In the genomic region with DNA sequence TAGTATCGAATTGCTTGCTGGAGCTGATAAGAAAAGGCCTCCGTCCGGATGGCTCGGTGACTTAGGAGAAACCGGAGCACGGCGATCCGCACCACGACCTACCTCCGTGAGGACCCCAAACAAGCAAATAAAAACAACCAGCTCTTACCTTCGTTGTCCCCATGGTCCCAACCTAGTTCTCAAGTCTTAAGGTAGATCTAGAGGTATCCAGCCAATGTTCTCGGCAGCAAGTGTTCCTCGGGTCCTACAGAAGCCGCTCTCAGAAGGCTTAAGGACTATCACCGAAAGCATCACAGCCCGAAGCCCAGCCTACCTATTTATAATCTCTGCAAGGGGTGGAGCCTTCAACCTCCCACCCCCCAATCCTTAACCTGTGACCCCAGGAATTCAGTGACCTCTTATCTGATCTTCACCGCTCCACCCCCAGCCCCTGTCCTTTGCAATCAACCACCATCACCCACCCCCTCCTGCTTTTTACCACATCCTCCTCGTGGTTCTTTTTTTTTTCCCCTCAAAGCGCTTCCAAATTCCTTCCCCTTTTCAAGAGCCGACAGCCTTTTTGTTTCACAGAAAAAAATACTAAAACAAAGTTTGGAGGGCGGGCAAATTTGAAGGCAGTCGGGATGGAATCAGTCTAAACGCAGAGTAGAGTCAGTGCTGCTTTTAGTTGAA, we compare ENCODE assay signal across 8 mouse cellular contexts. TPM values are rescaled to one million over a fixed set of nuclear protein-coding genes. Genes with fewer than 3 reads are reported as not detected.
A peak's percentile ranks its signal among the peaks of the same experiment; 100 is the strongest.
DNase-seq lines count a peak whose midpoint lies in the region; ATAC-seq and TF ChIP-seq lines count a peak whose summit lies in the region.

No protein-coding gene starts in this region.

- H3K4me3 ChIP-seq in ES-Bruce4 (ENCODE audit: low read depth, low read length) = peak overlapping the region; percentile 99
- peak overlapping the region; percentile 53 for H3K4me3 ChIP-seq in embryonic facial prominence, embryonic 15.5 days (replicated peaks)
- peak overlapping the region; percentile 58 for H3K4me3 ChIP-seq in hindbrain, embryonic 14.5 days (replicated peaks; ENCODE audit: low read length)
- H3K4me3 ChIP-seq in spleen, adult 2 months (ENCODE audit: extremely low read depth, insufficient read depth, insufficient read length) = peak overlapping the region; percentile 69

- DNase-seq in adrenal gland, postnatal 36 days = peak; percentile 11 to 33
- DNase-seq in hindbrain, embryonic 14.5 days (ENCODE audit: low spot score) = peak; percentile 75
- DNase-seq in left cerebral cortex, postnatal 10 days (ENCODE audit: extremely low spot score in 1 of 2, low spot score in 2 of 2) = peak; percentile 31 to 44
- peak; percentile 47 to 66 for DNase-seq in spleen, adult 2 months (ENCODE audit: low read depth in 1 of 2, low spot score in 2 of 2)
- DNase-seq in gastrocnemius, postnatal 4 days (ENCODE audit: low spot score in 2 of 2) = no peak

- TF ChIP-seq EP300 in ES-Bruce4 (IDR thresholded peaks at IDR 0.05; ENCODE audit: insufficient read depth, low read depth, low read length) = peak; percentile 83

- peaks cover 35% of the 10 kb centered on the region for H3K36me3 ChIP-seq in ES-Bruce4 (ENCODE audit: control insufficient read depth, insufficient read depth, low read length, poor library complexity, severe bottlenecking)
- H3K36me3 ChIP-seq in embryonic facial prominence, embryonic 15.5 days = no peaks in the 10 kb centered on the region
- H3K36me3 ChIP-seq in hindbrain, embryonic 14.5 days (replicated peaks; ENCODE audit: control insufficient read depth, insufficient read depth) = 0 out of 2 replicates have a peak, but pooled peaks cover 8% of the 10 kb centered on the region
- peaks cover 2% of the 10 kb centered on the region; the same call in 1 of the 2 replicates for H3K36me3 ChIP-seq in spleen, adult 2 months (ENCODE audit: control insufficient read depth, insufficient read depth, low read length)

- TF ChIP-seq CTCF in ES-Bruce4 (IDR thresholded peaks at IDR 0.05; ENCODE audit: low read depth, low read length) = no peak
- no peak for TF ChIP-seq CTCF in spleen, adult 2 months (IDR thresholded peaks at IDR 0.05; ENCODE audit: extremely low read depth, insufficient read depth, insufficient read length, insufficient replicate concordance)

- H3K9me3 ChIP-seq in ES-Bruce4 (replicated peaks; ENCODE audit: control insufficient read depth, insufficient read depth, low read length, poor library complexity, severe bottlenecking) = no peaks in the 10 kb centered on the region
- H3K9me3 ChIP-seq in embryonic facial prominence, embryonic 15.5 days (replicated peaks) = no peaks in the 10 kb centered on the region
- H3K9me3 ChIP-seq in hindbrain, embryonic 14.5 days (ENCODE audit: control insufficient read depth, low read length) = no peaks in the 10 kb centered on the region

- peak; percentile 99 for TF ChIP-seq POLR2A in ES-Bruce4 (IDR thresholded peaks at IDR 0.05; ENCODE audit: insufficient read depth, low read length)
- TF ChIP-seq POLR2A in spleen, adult 2 months (IDR thresholded peaks at IDR 0.05; ENCODE audit: low read depth, low read length) = no peak; the same call in 1 of the 2 replicates

- H3K4me1 ChIP-seq in ES-Bruce4 (ENCODE audit: control insufficient read depth, insufficient read depth, low read length) = no peaks in the 10 kb centered on the region
- H3K4me1 ChIP-seq in embryonic facial prominence, embryonic 15.5 days = peaks cover 5% of the 10 kb centered on the region; the same call in 1 of the 2 replicates
- H3K4me1 ChIP-seq in hindbrain, embryonic 14.5 days (replicated peaks; ENCODE audit: control insufficient read depth, insufficient read depth, low read length) = peaks cover 7% of the 10 kb centered on the region; the same call in 1 of the 2 replicates
- peaks cover 2% of the 10 kb centered on the region; the same call in 1 of the 2 replicates for H3K4me1 ChIP-seq in spleen, adult 2 months (ENCODE audit: control insufficient read depth, insufficient read depth, insufficient read length)

- H3K27ac ChIP-seq in ES-Bruce4 (ENCODE audit: insufficient read depth, low read length) = peak overlapping the region; percentile 71
- no peak overlapping the region for H3K27ac ChIP-seq in embryonic facial prominence, embryonic 15.5 days (replicated peaks)
- H3K27ac ChIP-seq in hindbrain, embryonic 14.5 days = peak overlapping the region; percentile 9; the same call in 1 of the 2 replicates
- H3K27ac ChIP-seq in spleen, adult 2 months (ENCODE audit: insufficient read depth, low read length) = peak overlapping the region; percentile 38

- no peaks in the 10 kb centered on the region for H3K27me3 ChIP-seq in ES-Bruce4 (ENCODE audit: control insufficient read depth, insufficient read depth, low read length, poor library complexity, severe bottlenecking)
- peaks cover 21% of the 10 kb centered on the region for H3K27me3 ChIP-seq in embryonic facial prominence, embryonic 15.5 days
- peaks cover 34% of the 10 kb centered on the region for H3K27me3 ChIP-seq in hindbrain, embryonic 14.5 days (ENCODE audit: control insufficient read depth, insufficient read depth, low read length)
- H3K27me3 ChIP-seq in spleen, adult 2 months (ENCODE audit: control insufficient read depth, insufficient read depth, low read length) = no peaks in the 10 kb centered on the region

- peak overlapping the region; percentile 77 for H3K4me2 ChIP-seq in embryonic facial prominence, embryonic 15.5 days (replicated peaks)
- peak overlapping the region; percentile 72 for H3K4me2 ChIP-seq in hindbrain, embryonic 14.5 days (replicated peaks)

- intact Hi-C loops in left cerebral cortex, postnatal 10 days (cut with DNase I) = loop anchor here (5.0 kb wide), 2 partner anchors 40 to 60 kb away; partner anchors contain the start of gene Slc2a3

- ATAC-seq in embryonic facial prominence, embryonic 15.5 days (ENCODE audit: insufficient number of reproducible peaks, low FRiP score, low TSS enrichment, low read depth) = no peak
- ATAC-seq in hindbrain, embryonic 14.5 days (ENCODE audit: low FRiP score) = peak; percentile 79
- peak; percentile 76 for ATAC-seq in megakaryocyte progenitor cell, adult 5-6 weeks (replicated peaks; ENCODE audit: poor library complexity)

- under 1% methylated on average over 23 of the region's 23 CpGs for WGBS in embryonic facial prominence, embryonic 15.5 days
- WGBS in hindbrain, embryonic 14.5 days = 1% methylated on average over 23 of the region's 23 CpGs
- WGBS in spleen, adult 2 months = 1% methylated on average over 23 of the region's 23 CpGs

- H3K9ac ChIP-seq in ES-Bruce4 (ENCODE audit: low read depth, poor library complexity, severe bottlenecking) = peak overlapping the region; percentile 83
- peak overlapping the region; percentile 9; the same call in 1 of the 2 replicates for H3K9ac ChIP-seq in embryonic facial prominence, embryonic 15.5 days
- H3K9ac ChIP-seq in hindbrain, embryonic 14.5 days = peak overlapping the region; percentile 60

RNA-seq across cellular contexts. Expression of gene Nanog, which starts 35.1 kb away (rescaled TPM):
- polyA plus RNA-seq in ES-Bruce4 (2011; ENCODE audit: insufficient read depth, insufficient read length, low read depth, missing spikeins) = 610 and 613 TPM in 2 replicates
- total RNA-seq in adrenal gland, postnatal 36 days (2021) = not detected
- 0.33 and 0.34 TPM in 2 replicates for polyA plus RNA-seq in embryonic facial prominence, embryonic 15.5 days (2015; fragmentation: Nextera tagmentation; extraction: Ambion mirVana)
- 0.09 TPM in 1 of 2 replicates, not detected in the other for polyA plus RNA-seq in hindbrain, embryonic 14.5 days (2014; fragmentation: Nextera tagmentation; extraction: Ambion mirVana)
- total RNA-seq in left cerebral cortex, postnatal 10 days (2021) = not detected
- not detected in 2 replicates for total RNA-seq in megakaryocyte progenitor cell, adult 5-6 weeks (2015)
- not detected in 2 replicates for total RNA-seq in megakaryocyte progenitor cell, adult 5-6 weeks (2017)
- not detected in 2 replicates for polyA plus RNA-seq in spleen, adult 2 months (2012; rRNA removed)
- not detected for total RNA-seq in gastrocnemius, postnatal 4 days (2021)

RNA-seq across cellular contexts. Expression of gene Slc2a3, which starts 59.1 kb away (rescaled TPM):
- polyA plus RNA-seq in ES-Bruce4 (2011; ENCODE audit: insufficient read depth, insufficient read length, low read depth, missing spikeins) = 1,494 and 1,686 TPM in 2 replicates
- 1 to 10 TPM; 5.8 to 9.6 TPM for total RNA-seq in adrenal gland, postnatal 36 days (2021)
- polyA plus RNA-seq in embryonic facial prominence, embryonic 15.5 days (2015; fragmentation: Nextera tagmentation; extraction: Ambion mirVana) = 30.2 and 40.2 TPM in 2 replicates
- polyA plus RNA-seq in hindbrain, embryonic 14.5 days (2014; fragmentation: Nextera tagmentation; extraction: Ambion mirVana) = 40.1 and 51.6 TPM in 2 replicates
- total RNA-seq in left cerebral cortex, postnatal 10 days (2021) = 100 to 1,000 TPM; 127 to 133 TPM
- 7.0 and 10.0 TPM in 2 replicates for total RNA-seq in megakaryocyte progenitor cell, adult 5-6 weeks (2015)
- 12.4 and 13.9 TPM in 2 replicates for total RNA-seq in megakaryocyte progenitor cell, adult 5-6 weeks (2017)
- polyA plus RNA-seq in spleen, adult 2 months (2012; rRNA removed) = 17.8 and 18.5 TPM in 2 replicates
- total RNA-seq in gastrocnemius, postnatal 4 days (2021) = 1 to 10 TPM; 2.7 to 4.8 TPM

Comparison
In these comparisons a context has a peak if more than half of its experiments do, and no peak if none do; other contexts are left out.
1. H3K9ac ChIP-seq: peak in every context shown above with its lines; median percentile 83 in ES-Bruce4; 60 in hindbrain, embryonic 14.5 days; 9 in embryonic facial prominence, embryonic 15.5 days.
2. DNase-seq: peak in adrenal gland, postnatal 36 days (2 of 2), hindbrain, embryonic 14.5 days (single experiment), left cerebral cortex, postnatal 10 days (2 of 2) and spleen, adult 2 months (2 of 2); none in gastrocnemius, postnatal 4 days (0 of 2).
3. RNA of gene Slc2a3, which starts 59.1 kb away (total RNA-seq): 127 to 133 TPM in left cerebral cortex, postnatal 10 days; 7.0 to 13.9 TPM in megakaryocyte progenitor cell, adult 5-6 weeks, 5.8 to 9.6 TPM in adrenal gland, postnatal 36 days and 2.7 to 4.8 TPM in gastrocnemius, postnatal 4 days; every median in the first group is over 4 times any median in the second.
4. Peak in every context shown above with its lines, with median percentiles within 50 percentile points of each other: H3K4me3 ChIP-seq.